Mouse (Mus musculus) T-cell, adult 2 months (primary cell): Measurements from ENCODE around the gene Slc2a9.
A peak's percentile ranks its signal among the peaks of the same experiment; 100 is the strongest.

ENCODE experiments used
- DNase-seq: peaks from one replicate; pipeline ENCODE4 v3.0.0; 2022; ENCODE audit warnings: low spot score

Slc2a9 gene

GRCm38 (mm10) chr5:38372369-38372768, 130.6 kb downstream of the Slc2a9 start:
- DNase-seq = no peak

GRCm38 (mm10) chr5:38371308-38371707, 131.6 kb downstream of the Slc2a9 start:
- DNase-seq = no peak

- no peak for DNase-seq
Measured at GRCm38 (mm10) chr5:38366650-38367470, 136.1 kb downstream of the Slc2a9 start.

GRCm38 (mm10) chr5:38365521-38365920, 137.4 kb downstream of the Slc2a9 start:
- DNase-seq = no peak

GRCm38 (mm10) chr5:38364396-38364795, 138.5 kb downstream of the Slc2a9 start:
- no peak for DNase-seq

GRCm38 (mm10) chr5:38359716-38360115, 143.2 kb downstream of the Slc2a9 start:
- no peak for DNase-seq

GRCm38 (mm10) chr5:38356927-38357326, 146.0 kb downstream of the Slc2a9 start:
- DNase-seq = no peak

- DNase-seq = no peak
Measured at GRCm38 (mm10) chr5:38350351-38350929, 152.5 kb downstream of the Slc2a9 start.

GRCm38 (mm10) chr5:38346646-38347432, 156.1 kb downstream of the Slc2a9 start:
- DNase-seq = no peak

- no peak for DNase-seq
Measured at GRCm38 (mm10) chr5:38343101-38343500, 159.8 kb downstream of the Slc2a9 start.

- no peak for DNase-seq
Measured at GRCm38 (mm10) chr5:38334582-38334981, 168.4 kb downstream of the Slc2a9 start.

- no peak for DNase-seq
Measured at GRCm38 (mm10) chr5:38333381-38333780, 169.6 kb downstream of the Slc2a9 start.

GRCm38 (mm10) chr5:38318966-38319786, 183.8 kb downstream of the Slc2a9 start, which contains the start of gene Drd5:
Gene Drd5 (plus strand): TSS chr5:38319367.
- DNase-seq = no peak

GRCm38 (mm10) chr5:38309795-38310194, 193.1 kb downstream of the Slc2a9 start:
- no peak for DNase-seq

- peak; percentile 25 for DNase-seq
Measured at GRCm38 (mm10) chr5:38308873-38309272, 194.1 kb downstream of the Slc2a9 start.

- peak; percentile 77 for DNase-seq
Measured at GRCm38 (mm10) chr5:38307255-38308101, 195.5 kb downstream of the Slc2a9 start.

GRCm38 (mm10) chr5:38305241-38305640, 197.7 kb downstream of the Slc2a9 start:
- no peak for DNase-seq

- no peak for DNase-seq
Measured at GRCm38 (mm10) chr5:38302651-38303050, 200.3 kb downstream of the Slc2a9 start.

GRCm38 (mm10) chr5:38301761-38302411, 201.1 kb downstream of the Slc2a9 start:
- no peak for DNase-seq
